Mouse (Mus musculus) liver, embryonic 14.5 days (tissue): ENCODE measurements at regions not wholly inside any gene's neighbourhood (a gene's known extent, or its start where the extent isn't known, plus 50 kb on each side); places are given as distances from the start of the nearest gene placed in this dataset.

Experiments
- CTCF ChIP-seq: IDR thresholded peaks from 2 replicates; pipeline ENCODE4 v1.5.1; 2016; ENCODE audit warnings: antibody characterized with exemption, low read depth, control low read depth
- EP300 ChIP-seq: IDR thresholded peaks from 2 replicates; pipeline ENCODE4 v1.6.1; 2016; ENCODE audit warnings: antibody characterized with exemption, low read depth

DNA sequence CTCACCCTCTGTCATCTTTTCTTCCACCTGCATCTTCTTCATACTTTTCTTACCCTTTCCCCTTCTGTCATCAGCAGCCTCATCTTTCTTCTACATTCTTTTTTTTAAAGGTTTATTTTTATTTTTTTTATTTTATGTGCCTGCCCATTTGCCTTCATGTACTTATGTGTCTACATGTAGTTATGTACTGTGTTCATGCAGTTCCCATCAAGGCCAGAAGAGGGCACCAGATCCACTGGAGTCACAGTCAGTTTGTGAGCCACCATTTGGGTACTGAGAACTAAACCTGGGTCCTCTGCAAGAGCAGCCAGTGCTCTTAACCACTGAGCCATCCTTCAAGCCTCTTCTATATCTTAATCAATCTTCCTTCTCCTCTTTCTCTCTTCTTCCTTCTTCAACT lies 475.7 kb upstream of the Zmiz1 start:
- TF ChIP-seq CTCF (peak; percentile 72), EP300 (no peak)
